ENCODE assay signal across 20 mouse cellular contexts in genomic region chr13:93429205-93429604, GRCm38 (mm10).
DNase-seq lines count a peak whose midpoint lies in the region; ATAC-seq lines count a peak whose summit lies in the region.
"Had no signal": no experiment of that assay in that cellular context is flagged by ENCODE, and none has a peak within 500 bp of the region (broad histone marks: within the 10 kb centered on the region; RNA-seq: fewer than 3 reads in every experiment).

No protein-coding gene starts in this region.

- H3K4me2 ChIP-seq in liver, embryonic 11.5 days = no peak overlapping the region
- peak overlapping the region; percentile 50; the same call in 1 of the 2 replicates for H3K4me2 ChIP-seq in liver, embryonic 15.5 days
- no peak overlapping the region for H3K4me2 ChIP-seq in forebrain, embryonic 13.5 days
- H3K4me2 ChIP-seq: embryonic facial prominence, embryonic 12.5 days; heart, embryonic 12.5 days; hindbrain, embryonic 14.5 days; intestine, embryonic 15.5 days had no signal

- peak; percentile 24 for DNase-seq in cerebellum, adult 9-10 months
- DNase-seq in cerebellum, adult 9-11 months = no peak
- peak; percentile 48 for DNase-seq in brain, adult 2 months (ENCODE audit: low read depth, low spot score)
- DNase-seq in liver, embryonic 11.5 days (ENCODE audit: low spot score) = no peak
- DNase-seq in kidney, adult 18-20 months = no peak
- DNase-seq: adrenal gland, adult 8-10 months; cerebellum, adult 18-20 months; cerebellum, postnatal 25 days; gastrocnemius, postnatal 36 days; heart, adult 18-20 months had no signal

- 90% methylated on average over 1 of the region's 1 CpGs for WGBS in liver, embryonic 11.5 days
- WGBS in liver, embryonic 15.5 days (ENCODE audit: insufficient replicate concordance) = 92% methylated on average over 1 of the region's 1 CpGs
- 95% methylated on average over 1 of the region's 1 CpGs for WGBS in forebrain, embryonic 13.5 days

- no peak overlapping the region for H3K4me3 ChIP-seq in liver, embryonic 11.5 days (ENCODE audit: low read depth, low read length)
- no peak overlapping the region for H3K4me3 ChIP-seq in liver, embryonic 15.5 days (replicated peaks)
- H3K4me3 ChIP-seq in forebrain, embryonic 13.5 days = no peak overlapping the region
- H3K4me3 ChIP-seq: embryonic facial prominence, embryonic 12.5 days; forebrain, embryonic 10.5 days; heart, embryonic 12.5 days; hindbrain, embryonic 10.5 days; intestine, embryonic 15.5 days had no signal

- H3K27ac ChIP-seq in liver, embryonic 11.5 days (ENCODE audit: low read depth, low read length) = peak overlapping the region; percentile 93; the same call in 1 of the 2 replicates
- peak overlapping the region; percentile 91 for H3K27ac ChIP-seq in liver, embryonic 15.5 days (replicated peaks)
- no peak overlapping the region for H3K27ac ChIP-seq in forebrain, embryonic 13.5 days
- H3K27ac ChIP-seq: embryonic facial prominence, embryonic 12.5 days; forebrain, embryonic 10.5 days; hindbrain, embryonic 10.5 days; hindbrain, embryonic 14.5 days; intestine, embryonic 15.5 days had no signal

- no peaks in the 10 kb centered on the region for H3K9me3 ChIP-seq in liver, embryonic 11.5 days (ENCODE audit: control insufficient read depth, low read length)
- H3K9me3 ChIP-seq in liver, embryonic 15.5 days (replicated peaks) = no peaks in the 10 kb centered on the region
- H3K9me3 ChIP-seq in forebrain, embryonic 13.5 days (replicated peaks) = no peaks in the 10 kb centered on the region
- H3K9me3 ChIP-seq: embryonic facial prominence, embryonic 12.5 days; forebrain, embryonic 10.5 days; heart, embryonic 12.5 days; hindbrain, embryonic 10.5 days; intestine, embryonic 15.5 days had no signal

- no peak overlapping the region; the same call in 1 of the 2 replicates for H3K9ac ChIP-seq in liver, embryonic 11.5 days (ENCODE audit: low read depth, low read length)
- no peak overlapping the region for H3K9ac ChIP-seq in liver, embryonic 15.5 days
- H3K9ac ChIP-seq in forebrain, embryonic 13.5 days = no peak overlapping the region
- H3K9ac ChIP-seq: embryonic facial prominence, embryonic 12.5 days; heart, embryonic 12.5 days; hindbrain, embryonic 14.5 days; intestine, embryonic 15.5 days had no signal

- H3K4me1 ChIP-seq in liver, embryonic 11.5 days (replicated peaks; ENCODE audit: control insufficient read depth, insufficient read depth, low read length) = peaks cover 11% of the 10 kb centered on the region
- H3K4me1 ChIP-seq in liver, embryonic 15.5 days (replicated peaks) = peaks cover 58% of the 10 kb centered on the region
- H3K4me1 ChIP-seq in forebrain, embryonic 13.5 days = no peaks in the 10 kb centered on the region
- H3K4me1 ChIP-seq: embryonic facial prominence, embryonic 12.5 days; forebrain, embryonic 10.5 days; hindbrain, embryonic 10.5 days; intestine, embryonic 15.5 days had no signal

- H3K36me3 ChIP-seq in liver, embryonic 11.5 days (ENCODE audit: control insufficient read depth, insufficient read depth, low read length) = peaks cover 2% of the 10 kb centered on the region; the same call in 1 of the 2 replicates
- peaks cover 23% of the 10 kb centered on the region for H3K36me3 ChIP-seq in liver, embryonic 15.5 days (replicated peaks)
- H3K36me3 ChIP-seq in forebrain, embryonic 13.5 days (ENCODE audit: poor library complexity, severe bottlenecking) = peaks cover 16% of the 10 kb centered on the region
- H3K36me3 ChIP-seq: intestine, embryonic 15.5 days had no signal

- no peaks in the 10 kb centered on the region for H3K27me3 ChIP-seq in liver, embryonic 11.5 days (replicated peaks; ENCODE audit: control insufficient read depth, insufficient read depth, low read length)
- H3K27me3 ChIP-seq in liver, embryonic 15.5 days = no peaks in the 10 kb centered on the region
- H3K27me3 ChIP-seq in forebrain, embryonic 13.5 days = no peaks in the 10 kb centered on the region
- H3K27me3 ChIP-seq: embryonic facial prominence, embryonic 12.5 days; heart, embryonic 12.5 days; intestine, embryonic 15.5 days had no signal

- ATAC-seq in liver, embryonic 11.5 days (replicated peaks; ENCODE audit: low FRiP score) = no peak
- ATAC-seq in liver, embryonic 15.5 days (ENCODE audit: insufficient read depth) = no peak
- ATAC-seq in forebrain, embryonic 13.5 days = no peak
- ATAC-seq in activated CD4-positive, CD25-positive, alpha-beta regulatory T cell, adult 4 months = no peak
- ATAC-seq: forebrain, embryonic 16.5 days; intestine, embryonic 15.5 days had no signal

Comparison
In these comparisons a context has a peak if more than half of its experiments do, and no peak if none do; other contexts are left out.
1. DNase-seq: peak in cerebellum, adult 9-10 months (single experiment) and brain, adult 2 months (single experiment); none in cerebellum, adult 9-11 months (single experiment), liver, embryonic 11.5 days (single experiment) and kidney, adult 18-20 months (single experiment).